Mouse (Mus musculus) midbrain, postnatal 0 days (tissue): Measurements from ENCODE around the gene Nr1d1. TPM values are rescaled to one million over a fixed set of nuclear protein-coding genes. Genes with fewer than 3 reads are reported as not detected.

Source experiments
- ATAC-seq: fragments of 200-750 bp; cut with Nextera tagmentation; 2 replicates; pipeline ENCODE4 v1.8.0; 2017; ENCODE audit warnings: moderate number of reproducible peaks, mild to moderate bottlenecking, moderate TSS enrichment, moderate library complexity; ENCODE audit not compliant: low FRiP score
- DNase-seq: peaks from one replicate; pipeline ENCODE4 v3.0.0-alpha.2; 2015; ENCODE audit warnings: low spot score
- H3K27ac ChIP-seq: fragments of 300-500 bp; sonication (generic); 2 replicates; pipeline ENCODE4 v1.5.1; 2014; ENCODE audit warnings: low read depth, mild to moderate bottlenecking, low read length, mixed read lengths
- H3K27me3 ChIP-seq: fragments of 300-500 bp; sonication (generic); 2 replicates; pipeline ENCODE4 v1.6.1; 2014; ENCODE audit warnings: low read length, control low read depth, mixed read lengths; ENCODE audit not compliant: insufficient read depth
- H3K36me3 ChIP-seq: fragments of 300-500 bp; sonication (generic); 2 replicates; pipeline ENCODE4 v1.6.1; 2014; ENCODE audit warnings: low read length, control low read depth, mixed read lengths; ENCODE audit not compliant: insufficient read depth
- H3K4me1 ChIP-seq: fragments of 300-500 bp; sonication (generic); 2 replicates; pipeline ENCODE4 v1.6.1; 2014; ENCODE audit warnings: mild to moderate bottlenecking, control low read depth, antibody characterized with exemption, low read length, mixed read lengths; ENCODE audit not compliant: insufficient read depth
- H3K4me2 ChIP-seq: fragments of 300-500 bp; sonication (generic); 2 replicates; pipeline ENCODE4 v1.6.1; 2014; ENCODE audit warnings: low read depth, mild to moderate bottlenecking, low read length, mixed read lengths; ENCODE audit not compliant: poor library complexity, severe bottlenecking
- H3K4me3 ChIP-seq: fragments of 300-500 bp; sonication (generic); 2 replicates; pipeline ENCODE4 v1.5.1; 2014; ENCODE audit warnings: low read depth, mild to moderate bottlenecking, low read length, moderate library complexity
- H3K9ac ChIP-seq: fragments of 300-500 bp; sonication (generic); replicated peaks from 2 replicates; pipeline ENCODE4 v1.6.1; 2014; ENCODE audit warnings: mild to moderate bottlenecking, low read length, moderate library complexity, mixed read lengths; ENCODE audit not compliant: poor library complexity, severe bottlenecking
- H3K9me3 ChIP-seq: fragments of 300-500 bp; sonication (generic); 2 replicates; pipeline ENCODE4 v1.6.1; 2016; ENCODE audit warnings: low read length, control low read depth
- CTCF ChIP-seq: IDR thresholded peaks from 2 replicates; pipeline ENCODE4 v1.5.1; 2016; ENCODE audit warnings: antibody characterized with exemption, mild to moderate bottlenecking
- WGBS: fragments of 180-500 bp; shearing (Covaris S2); extraction: QIAGEN DNeasy Blood & Tissue Kit; methylation state at CpG from one replicate; pipeline ENCODE4 v1.1.7; 2014; 5-methylcytosine and 5-hydroxymethylcytosine counted together
- polyA plus RNA-seq: library from polyadenylated mRNA; unstranded; fragments of >200 nt; fragmentation: Nextera tagmentation; extraction: Ambion mirVana; gene quantifications from 2 replicates; pipeline ENCODE4 v1.2.1, GENCODE M21; 2015
- total RNA-seq: library from RNA; depleted of rRNA; stranded (reverse); fragments of >200 nt; gene quantifications from 2 replicates; pipeline ENCODE4 v1.2.3, GENCODE M21; 2014

Gene Nr1d1
- total and polyA plus RNA-seq, 2 experiments from 2014 or later = 11.0 to 14.3 TPM

- peaks cover 72% of the 10 kb centered on the region for H3K4me1 ChIP-seq
- no peaks in the 10 kb centered on the region for H3K9me3 ChIP-seq
- peak overlapping the region; percentile 96 for H3K27ac ChIP-seq
- DNase-seq (peak; percentile 76), ATAC-seq (peak; percentile 22; the same call in 1 of the 2 replicates)
- H3K4me2 ChIP-seq = peak overlapping the region; percentile 94
- TF ChIP-seq CTCF = peak; percentile 50
- H3K4me3 ChIP-seq = peak overlapping the region; percentile 27
- peaks cover 7% of the 10 kb centered on the region; the same call in 1 of the 2 replicates for H3K36me3 ChIP-seq
- WGBS = 8% methylated on average over 15 of the region's 15 CpGs
- H3K27me3 ChIP-seq = no peaks in the 10 kb centered on the region
- peak overlapping the region; percentile 64 for H3K9ac ChIP-seq
These were observed 26.4 kb downstream of the Nr1d1 start for GRCm38 (mm10) chr11:98748506-98749416.

- H3K9ac ChIP-seq = peak overlapping the region; percentile 59
- 0 out of 2 replicates have a peak, but pooled peaks cover 2% of the 10 kb centered on the region for H3K36me3 ChIP-seq
- H3K27me3 ChIP-seq = no peaks in the 10 kb centered on the region
- TF ChIP-seq CTCF = no peak
- H3K4me2 ChIP-seq = peak overlapping the region; percentile 94
- no peak for DNase-seq
- WGBS = 4% methylated on average over 6 of the region's 6 CpGs
- H3K27ac ChIP-seq = peak overlapping the region; percentile 96
- peaks cover 72% of the 10 kb centered on the region for H3K4me1 ChIP-seq
- peak overlapping the region; percentile 27; the same call in 1 of the 2 replicates for H3K4me3 ChIP-seq
- ATAC-seq = no peak
- no peaks in the 10 kb centered on the region for H3K9me3 ChIP-seq
These were observed 27.2 kb downstream of the Nr1d1 start for GRCm38 (mm10) chr11:98747804-98748505.

- Histone ChIP-seq H3K4me3 (peak overlapping the region; percentile 24), H3K27me3 (no peaks in the 10 kb centered on the region), H3K9me3 (no peaks in the 10 kb centered on the region), H3K4me2 (peak overlapping the region; percentile 94), H3K9ac (peak overlapping the region; percentile 56), H3K36me3 (no peaks in the 10 kb centered on the region), H3K27ac (peak overlapping the region; percentile 96), H3K4me1 (peaks cover 72% of the 10 kb centered on the region)
- ATAC-seq = peak; percentile 62
- peak; percentile 97 for DNase-seq
- 2% methylated on average over 19 of the region's 19 CpGs for WGBS
- TF ChIP-seq CTCF = no peak
These were observed 28.1 kb downstream of the Nr1d1 start for GRCm38 (mm10) chr11:98746855-98747693.

GRCm38 (mm10) chr11:98745932-98746853 lies 28.9 kb downstream of the Nr1d1 start:
- Histone ChIP-seq H3K4me3 (peak overlapping the region; percentile 24; the same call in 1 of the 2 replicates), H3K9me3 (no peaks in the 10 kb centered on the region), H3K4me2 (peak overlapping the region; percentile 94), H3K27ac (peak overlapping the region; percentile 96), H3K4me1 (peaks cover 67% of the 10 kb centered on the region), H3K9ac (peak overlapping the region; percentile 24; the same call in 1 of the 2 replicates), H3K36me3 (no peaks in the 10 kb centered on the region), H3K27me3 (no peaks in the 10 kb centered on the region)
- WGBS = 48% methylated on average over 12 of the region's 12 CpGs
- no peak for DNase-seq
- no peak for ATAC-seq
- TF ChIP-seq CTCF = no peak
